Mouse (Mus musculus) embryonic facial prominence, embryonic 11.5 days (tissue): ENCODE measurements at regions not wholly inside any gene's neighbourhood (a gene's known extent, or its start where the extent isn't known, plus 50 kb on each side); places are given as distances from the start of the nearest gene placed in this dataset.

Experiments used
- ATAC-seq: fragments of 200-750 bp; cut with Nextera tagmentation; replicated peaks from 2 replicates; pipeline ENCODE4 v1.8.0; 2017; ENCODE audit warnings: low read depth; ENCODE audit not compliant: insufficient number of reproducible peaks, low FRiP score, low TSS enrichment
- DNase-seq: peaks from one replicate; pipeline ENCODE4 v3.0.0-alpha.2; 2015; ENCODE audit warnings: low spot score
- H3K27ac ChIP-seq: fragments of 300-500 bp; sonication (generic); replicated peaks from 2 replicates; pipeline ENCODE4 v1.5.1; 2014; ENCODE audit warnings: mild to moderate bottlenecking, low read depth, low read length, control low read depth
- H3K27me3 ChIP-seq: fragments of 300-500 bp; sonication (generic); 2 replicates; pipeline ENCODE4 v1.6.1; 2014; ENCODE audit warnings: mild to moderate bottlenecking, low read length, moderate library complexity, mixed read lengths; ENCODE audit not compliant: control insufficient read depth, insufficient read depth
- H3K36me3 ChIP-seq: fragments of 300-500 bp; sonication (generic); replicated peaks from 2 replicates; pipeline ENCODE4 v1.6.1; 2014; ENCODE audit warnings: low read depth, mild to moderate bottlenecking, low read length, moderate library complexity, mixed read lengths; ENCODE audit not compliant: control insufficient read depth, insufficient read depth
- H3K4me1 ChIP-seq: fragments of 300-500 bp; sonication (generic); 2 replicates; pipeline ENCODE4 v1.6.1; 2014; ENCODE audit warnings: low read length, mixed read lengths; ENCODE audit not compliant: control insufficient read depth, insufficient read depth
- H3K4me2 ChIP-seq: fragments of 300-500 bp; sonication (generic); 2 replicates; pipeline ENCODE4 v1.6.1; 2014; ENCODE audit warnings: low read depth, mild to moderate bottlenecking, control low read depth, low read length, moderate library complexity
- H3K4me3 ChIP-seq: fragments of 300-500 bp; sonication (generic); 2 replicates; pipeline ENCODE4 v1.5.1; 2014; ENCODE audit warnings: low read depth, low read length, control low read depth
- H3K9ac ChIP-seq: fragments of 300-500 bp; sonication (generic); replicated peaks from 2 replicates; pipeline ENCODE4 v1.6.1; 2014; ENCODE audit warnings: mild to moderate bottlenecking, control low read depth, low read length
- H3K9me3 ChIP-seq: fragments of 300-500 bp; sonication (generic); replicated peaks from 2 replicates; pipeline ENCODE4 v1.6.1; 2016; ENCODE audit warnings: mild to moderate bottlenecking, low read length, inconsistent platforms, mixed read lengths; ENCODE audit not compliant: control insufficient read depth
- WGBS: fragments of 180-500 bp; shearing (Covaris S2); extraction: QIAGEN DNeasy Blood & Tissue Kit; methylation state at CpG from one replicate; pipeline ENCODE4 v1.1.7; 2014; 5-methylcytosine and 5-hydroxymethylcytosine counted together

- H3K27ac ChIP-seq, result no peak overlapping the region
- no peaks in the 10 kb centered on the region for H3K36me3 ChIP-seq
- no peak overlapping the region for H3K9ac ChIP-seq
- 73% methylated on average over 8 of the region's 8 CpGs for WGBS
- no peaks in the 10 kb centered on the region for H3K27me3 ChIP-seq
- no peaks in the 10 kb centered on the region for H3K9me3 ChIP-seq
- H3K4me1 ChIP-seq, result no peaks in the 10 kb centered on the region; the same call in 1 of the 2 replicates
- no peak for DNase-seq
- no peak for ATAC-seq
- H3K4me2 ChIP-seq, result no peak overlapping the region
- H3K4me3 ChIP-seq, result no peak overlapping the region
These were observed 52.3 kb upstream of the Mef2a start for GRCm38 (mm10) chr7:67424810-67425485.
